Mouse (Mus musculus): ENCODE measurements around the gene Olfr551. TPM values are rescaled to one million over a fixed set of nuclear protein-coding genes. Genes with fewer than 3 reads are reported as not detected.
"Not testable (repeated sequence)": the region's sequence is repeated elsewhere in the genome, so short reads cannot be mapped to it uniquely, and the experiment has no call there.

Olfr551 gene
- polyA plus RNA-seq (2014; fragmentation: Nextera tagmentation; extraction: Ambion mirVana): not detected in 2 replicates

GRCm38 (mm10) chr7:102591786-102592185 lies at the start of gene Olfr551:
Gene Olfr551 (minus strand): TSS chr7:102591886.
- Histone ChIP-seq H3K9ac (ENCODE audit: low read depth, low read length) (no peak within 1 kb of the TSS), H3K9me3 (ENCODE audit: control insufficient read depth, low read length) (no peaks in the 10 kb centered on the region), H3K4me1 (replicated peaks; ENCODE audit: control insufficient read depth, insufficient read depth, low read length) (no peaks in the 10 kb centered on the region), H3K27me3 (replicated peaks; ENCODE audit: control insufficient read depth, insufficient read depth, low read length) (no peaks in the 10 kb centered on the region), H3K27ac (ENCODE audit: low read depth, low read length) (no peak within 1 kb of the TSS), H3K36me3 (ENCODE audit: control insufficient read depth, insufficient read depth, low read length) (no peaks in the 10 kb centered on the region), H3K4me2 (no peak within 1 kb of the TSS), H3K4me3 (ENCODE audit: low read depth, low read length) (no peak within 1 kb of the TSS)
- ATAC-seq (replicated peaks; ENCODE audit: low FRiP score) (no peak), DNase-seq (ENCODE audit: low spot score) (no peak)
- WGBS: 83% methylated on average over 3 of the region's 3 CpGs

GRCm38 (mm10) chr7:102638132-102638531 lies 46.4 kb upstream of the Olfr551 start, which contains the start of gene Olfr554:
Gene Olfr554 (plus strand): TSS chr7:102638432.
- 66% methylated on average over 1 of the region's 1 CpGs for WGBS
- H3K4me1 ChIP-seq (replicated peaks; ENCODE audit: control insufficient read depth, insufficient read depth, low read length): no peaks in the 10 kb centered on the region
- no peak within 1 kb of the TSS for H3K27ac ChIP-seq (ENCODE audit: low read depth, low read length)
- DNase-seq (ENCODE audit: low spot score) (no peak), ATAC-seq (replicated peaks; ENCODE audit: low FRiP score) (no peak)
- no peak within 1 kb of the TSS for H3K9ac ChIP-seq (ENCODE audit: low read depth, low read length)
- no peak within 1 kb of the TSS for H3K4me3 ChIP-seq (ENCODE audit: low read depth, low read length)
- no peaks in the 10 kb centered on the region for H3K27me3 ChIP-seq (replicated peaks; ENCODE audit: control insufficient read depth, insufficient read depth, low read length)
- no peak within 1 kb of the TSS for H3K4me2 ChIP-seq
- H3K36me3 ChIP-seq (ENCODE audit: control insufficient read depth, insufficient read depth, low read length): no peaks in the 10 kb centered on the region
- H3K9me3 ChIP-seq (ENCODE audit: control insufficient read depth, low read length): no peaks in the 10 kb centered on the region

- H3K4me1 ChIP-seq (replicated peaks; ENCODE audit: control insufficient read depth, insufficient read depth, low read length): no peaks in the 10 kb centered on the region
- ATAC-seq (replicated peaks; ENCODE audit: low FRiP score) (no peak), DNase-seq (ENCODE audit: low spot score) (no peak)
- H3K27ac ChIP-seq (ENCODE audit: low read depth, low read length): no peak overlapping the region
- H3K4me3 ChIP-seq (ENCODE audit: low read depth, low read length): no peak overlapping the region
- H3K9me3 ChIP-seq (ENCODE audit: control insufficient read depth, low read length): no peaks in the 10 kb centered on the region
- H3K27me3 ChIP-seq (replicated peaks; ENCODE audit: control insufficient read depth, insufficient read depth, low read length): no peaks in the 10 kb centered on the region
- 32% methylated on average over 3 of the region's 3 CpGs for WGBS
- no peaks in the 10 kb centered on the region for H3K36me3 ChIP-seq (ENCODE audit: control insufficient read depth, insufficient read depth, low read length)
- H3K4me2 ChIP-seq: no peak overlapping the region
- no peak overlapping the region for H3K9ac ChIP-seq (ENCODE audit: low read depth, low read length)
Observed at GRCm38 (mm10) chr7:102636665-102637064, 45.0 kb upstream of the Olfr551 start.

GRCm38 (mm10) chr7:102620368-102620767 lies 28.7 kb upstream of the Olfr551 start:
- H3K4me1 ChIP-seq (replicated peaks; ENCODE audit: control insufficient read depth, insufficient read depth, low read length); ATAC-seq (replicated peaks; ENCODE audit: low FRiP score); H3K4me3 ChIP-seq (ENCODE audit: low read depth, low read length); H3K4me2 ChIP-seq; DNase-seq (ENCODE audit: low spot score); H3K27ac ChIP-seq (ENCODE audit: low read depth, low read length); H3K27me3 ChIP-seq (replicated peaks; ENCODE audit: control insufficient read depth, insufficient read depth, low read length); H3K9ac ChIP-seq (ENCODE audit: low read depth, low read length); H3K9me3 ChIP-seq (ENCODE audit: control insufficient read depth, low read length); H3K36me3 ChIP-seq (ENCODE audit: control insufficient read depth, insufficient read depth, low read length): not testable (repeated sequence)
- WGBS: 72% methylated on average over 18 of the region's 19 CpGs

GRCm38 (mm10) chr7:102619608-102620007 lies 27.9 kb upstream of the Olfr551 start:
- Histone ChIP-seq H3K36me3 (ENCODE audit: control insufficient read depth, insufficient read depth, low read length) (no peaks in the 10 kb centered on the region), H3K4me1 (replicated peaks; ENCODE audit: control insufficient read depth, insufficient read depth, low read length) (no peaks in the 10 kb centered on the region), H3K9me3 (ENCODE audit: control insufficient read depth, low read length) (no peaks in the 10 kb centered on the region), H3K4me3 (ENCODE audit: low read depth, low read length) (no peak overlapping the region), H3K9ac (ENCODE audit: low read depth, low read length) (no peak overlapping the region), H3K27me3 (replicated peaks; ENCODE audit: control insufficient read depth, insufficient read depth, low read length) (no peaks in the 10 kb centered on the region), H3K27ac (ENCODE audit: low read depth, low read length) (no peak overlapping the region), H3K4me2 (no peak overlapping the region)
- DNase-seq (ENCODE audit: low spot score) (no peak), ATAC-seq (replicated peaks; ENCODE audit: low FRiP score) (no peak)
- WGBS: 69% methylated on average over 5 of the region's 5 CpGs

- Histone ChIP-seq H3K4me3 (ENCODE audit: low read depth, low read length) (no peak within 1 kb of the TSS), H3K4me1 (replicated peaks; ENCODE audit: control insufficient read depth, insufficient read depth, low read length) (no peaks in the 10 kb centered on the region), H3K9ac (ENCODE audit: low read depth, low read length) (no peak within 1 kb of the TSS), H3K4me2 (no peak within 1 kb of the TSS), H3K27ac (ENCODE audit: low read depth, low read length) (no peak within 1 kb of the TSS), H3K27me3 (replicated peaks; ENCODE audit: control insufficient read depth, insufficient read depth, low read length) (no peaks in the 10 kb centered on the region), H3K36me3 (ENCODE audit: control insufficient read depth, insufficient read depth, low read length) (no peaks in the 10 kb centered on the region), H3K9me3 (ENCODE audit: control insufficient read depth, low read length) (no peaks in the 10 kb centered on the region)
- DNase-seq (ENCODE audit: low spot score) (no peak), ATAC-seq (replicated peaks; ENCODE audit: low FRiP score) (no peak)
Observed at GRCm38 (mm10) chr7:102618118-102618517, 26.4 kb upstream of the Olfr551 start, which contains the start of gene Olfr553. Gene Olfr553 (minus strand): TSS chr7:102618218.

- 46% methylated on average over 1 of the region's 1 CpGs for WGBS
- H3K9ac ChIP-seq (ENCODE audit: low read depth, low read length): no peak within 1 kb of the TSS
- ATAC-seq (replicated peaks; ENCODE audit: low FRiP score) (no peak), DNase-seq (ENCODE audit: low spot score) (no peak)
- H3K4me2 ChIP-seq: no peak within 1 kb of the TSS
- H3K36me3 ChIP-seq (ENCODE audit: control insufficient read depth, insufficient read depth, low read length): no peaks in the 10 kb centered on the region
- H3K4me1 ChIP-seq (replicated peaks; ENCODE audit: control insufficient read depth, insufficient read depth, low read length): no peaks in the 10 kb centered on the region
- H3K27ac ChIP-seq (ENCODE audit: low read depth, low read length): no peak within 1 kb of the TSS
- H3K4me3 ChIP-seq (ENCODE audit: low read depth, low read length): no peak within 1 kb of the TSS
- H3K27me3 ChIP-seq (replicated peaks; ENCODE audit: control insufficient read depth, insufficient read depth, low read length): no peaks in the 10 kb centered on the region
- H3K9me3 ChIP-seq (ENCODE audit: control insufficient read depth, low read length): no peaks in the 10 kb centered on the region
Observed at GRCm38 (mm10) chr7:102597378-102598031, 5.8 kb upstream of the Olfr551 start, which contains the start of gene Olfr552. Gene Olfr552 (plus strand): TSS chr7:102597770.

GRCm38 (mm10) chr7:102575998-102576397 lies 15.7 kb downstream of the Olfr551 start:
- ATAC-seq (replicated peaks; ENCODE audit: low FRiP score): no peak
- DNase-seq (ENCODE audit: low spot score): no peak
- 47% methylated on average over 6 of the region's 6 CpGs for WGBS
- Histone ChIP-seq H3K9ac (ENCODE audit: low read depth, low read length) (no peak overlapping the region), H3K4me1 (replicated peaks; ENCODE audit: control insufficient read depth, insufficient read depth, low read length) (no peaks in the 10 kb centered on the region), H3K9me3 (ENCODE audit: control insufficient read depth, low read length) (no peaks in the 10 kb centered on the region), H3K27ac (ENCODE audit: low read depth, low read length) (no peak overlapping the region), H3K4me3 (ENCODE audit: low read depth, low read length) (no peak overlapping the region), H3K4me2 (no peak overlapping the region), H3K36me3 (ENCODE audit: control insufficient read depth, insufficient read depth, low read length) (no peaks in the 10 kb centered on the region), H3K27me3 (replicated peaks; ENCODE audit: control insufficient read depth, insufficient read depth, low read length) (no peaks in the 10 kb centered on the region)

- Histone ChIP-seq H3K4me3 (ENCODE audit: low read depth, low read length) (no peak overlapping the region), H3K4me2 (no peak overlapping the region), H3K4me1 (replicated peaks; ENCODE audit: control insufficient read depth, insufficient read depth, low read length) (no peaks in the 10 kb centered on the region), H3K36me3 (ENCODE audit: control insufficient read depth, insufficient read depth, low read length) (no peaks in the 10 kb centered on the region), H3K9me3 (ENCODE audit: control insufficient read depth, low read length) (no peaks in the 10 kb centered on the region), H3K27me3 (replicated peaks; ENCODE audit: control insufficient read depth, insufficient read depth, low read length) (no peaks in the 10 kb centered on the region), H3K9ac (ENCODE audit: low read depth, low read length) (no peak overlapping the region), H3K27ac (ENCODE audit: low read depth, low read length) (no peak overlapping the region)
- ATAC-seq (replicated peaks; ENCODE audit: low FRiP score): no peak
- no peak for DNase-seq (ENCODE audit: low spot score)
- 71% methylated on average over 3 of the region's 3 CpGs for WGBS
Observed at GRCm38 (mm10) chr7:102573174-102573830, 18.4 kb downstream of the Olfr551 start.
